Mouse (Mus musculus): ENCODE measurements around the gene Tmem198b.

DNA sequence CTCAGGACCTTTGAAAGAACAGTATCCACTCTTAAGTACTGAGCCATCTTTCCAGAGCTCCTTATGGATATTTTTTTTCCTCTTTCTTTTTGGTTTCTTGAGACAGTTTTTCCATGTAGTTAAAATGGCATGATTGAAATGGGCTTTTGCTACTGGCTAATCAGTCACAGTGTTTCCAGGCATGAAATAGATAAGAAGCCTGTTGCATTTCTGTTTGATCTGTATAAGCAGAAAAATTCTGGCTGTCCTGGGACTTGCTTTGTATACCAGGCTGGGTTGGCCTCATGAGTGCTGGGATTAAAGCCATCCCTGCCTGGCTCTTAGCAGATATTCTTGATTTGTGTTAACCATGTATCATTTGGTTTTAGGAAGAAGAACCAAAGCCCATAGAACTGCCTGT lies 35.3 kb upstream of the Tmem198b start:
- TF ChIP-seq POLR2A (IDR thresholded peaks at IDR 0.05; ENCODE audit: borderline replicate concordance, control insufficient read depth, low read depth, low read length) (no peak), CTCF (IDR thresholded peaks at IDR 0.05; ENCODE audit: control insufficient read depth, insufficient read depth, low read length) (no peak)

All from bone marrow, adult 2 months (tissue).